Mouse (Mus musculus) cerebellum, postnatal 10 days (tissue): ENCODE results near the gene Chat.
A peak's percentile ranks its signal among the peaks of the same experiment; 100 is the strongest.
"Not testable (repeated sequence)": the region's sequence is repeated elsewhere in the genome, so short reads cannot be mapped to it uniquely, and the experiment has no call there.

Experiments used
- DNase-seq, 2 experiments: peaks; one replicate each; pipeline ENCODE4 v3.0.0; 2021; ENCODE audit warnings: mixed read lengths in 2 of 2

Gene Chat

GRCm38 (mm10) chr14:32452552-32452951 is 13.2 kb downstream of the Chat start:
- no peak for DNase-seq

GRCm38 (mm10) chr14:32446989-32447388 is 18.8 kb downstream of the Chat start:
- DNase-seq = no peak

DNA sequence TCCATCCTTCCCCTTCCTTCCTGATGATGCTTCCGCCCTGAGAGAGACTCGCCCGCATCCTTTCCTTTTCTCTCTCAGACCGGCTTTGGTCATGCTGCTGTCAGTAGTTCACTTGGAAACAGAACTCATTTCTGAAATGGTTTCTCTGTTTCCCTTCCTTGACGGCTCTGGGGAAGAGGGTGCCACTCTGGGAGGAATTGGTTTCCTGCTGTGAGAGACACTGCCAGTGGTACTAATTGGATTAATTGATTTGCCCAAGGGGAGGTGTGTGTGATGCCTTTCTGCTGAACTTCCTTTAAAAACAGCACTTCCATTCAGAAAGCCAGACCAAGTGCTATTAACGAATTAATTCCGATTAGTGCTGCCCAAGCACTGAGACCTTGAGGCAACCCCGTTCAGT is 22.3 kb downstream of the Chat start:
- DNase-seq = no peak

- peak; percentile 40 to 42 for DNase-seq
These were observed 26.0 kb downstream of the Chat start for GRCm38 (mm10) chr14:32439744-32440143.

DNA sequence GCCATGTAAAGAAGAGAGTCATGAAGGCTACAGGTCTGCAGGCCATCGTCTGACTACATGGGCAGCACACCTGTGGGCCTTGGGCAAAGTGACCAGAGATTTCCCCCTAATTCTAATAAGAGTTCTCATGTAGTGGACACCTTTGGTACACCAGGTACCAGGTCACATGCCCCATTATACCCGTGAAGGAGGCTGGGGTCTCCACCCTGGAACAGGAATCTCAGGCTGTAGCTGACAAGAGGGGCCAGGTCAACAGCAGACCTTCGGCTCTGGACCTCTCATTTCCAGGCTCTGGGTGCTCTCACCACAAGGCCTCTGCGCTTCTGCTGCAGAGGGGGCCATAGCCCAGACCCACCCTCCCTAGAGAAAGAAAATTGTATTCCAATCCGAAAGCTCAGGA is 26.5 kb downstream of the Chat start:
- no peak for DNase-seq

DNA sequence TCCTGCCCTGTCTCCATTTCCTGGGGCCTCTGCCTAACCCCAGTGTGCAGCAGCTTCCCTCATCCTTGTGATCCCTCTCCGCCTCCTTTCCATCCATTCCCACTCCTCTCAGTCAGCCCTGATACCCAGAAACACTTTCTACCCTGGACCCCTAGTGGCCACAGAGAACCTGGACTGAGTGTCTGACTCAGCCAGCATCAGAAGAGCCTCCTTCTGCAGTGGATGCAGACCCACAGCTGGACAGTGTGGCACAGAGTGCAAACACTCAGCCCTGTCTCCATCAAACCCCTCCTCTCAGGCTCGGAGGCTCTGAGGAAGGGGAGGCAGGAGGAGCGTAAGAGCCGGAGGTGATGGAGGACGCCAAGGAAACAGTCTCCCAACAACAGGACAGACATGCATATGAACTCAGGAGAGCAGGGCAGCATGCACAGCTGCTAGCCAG is 28.4 kb downstream of the Chat start:
- peak; percentile 41 to 43 for DNase-seq

DNA sequence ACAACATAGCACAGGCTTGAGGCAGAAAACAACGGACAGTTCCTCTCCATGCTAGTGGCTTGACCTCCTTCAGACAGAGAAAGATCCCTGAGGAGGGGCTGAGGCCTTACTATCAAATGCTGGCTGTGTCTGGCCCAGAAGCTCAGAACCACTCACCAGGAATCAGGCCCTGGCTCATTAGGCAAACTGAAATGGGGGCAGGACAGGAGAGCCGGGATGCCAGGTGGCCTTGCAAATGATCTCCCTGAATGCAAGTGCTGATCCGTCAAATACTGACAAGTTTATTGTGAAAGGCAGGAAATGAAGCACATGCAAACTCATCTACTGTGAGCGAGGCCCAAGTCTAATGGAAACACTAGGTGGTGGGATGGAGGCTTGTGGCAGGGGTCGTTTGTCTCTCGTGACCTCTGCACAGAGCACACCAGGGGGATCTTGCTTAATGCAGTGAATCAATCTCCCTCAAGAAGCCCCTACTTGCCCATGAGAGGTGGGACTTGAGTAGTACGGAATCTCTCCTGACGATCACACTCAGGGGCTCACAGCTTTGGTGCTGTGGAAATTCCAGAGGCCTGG is 36.7 kb downstream of the Chat start:
- no peak for DNase-seq

- peak; percentile 69 to 78 for DNase-seq
These were observed 41.8 kb downstream of the Chat start for GRCm38 (mm10) chr14:32423946-32424345.

DNA sequence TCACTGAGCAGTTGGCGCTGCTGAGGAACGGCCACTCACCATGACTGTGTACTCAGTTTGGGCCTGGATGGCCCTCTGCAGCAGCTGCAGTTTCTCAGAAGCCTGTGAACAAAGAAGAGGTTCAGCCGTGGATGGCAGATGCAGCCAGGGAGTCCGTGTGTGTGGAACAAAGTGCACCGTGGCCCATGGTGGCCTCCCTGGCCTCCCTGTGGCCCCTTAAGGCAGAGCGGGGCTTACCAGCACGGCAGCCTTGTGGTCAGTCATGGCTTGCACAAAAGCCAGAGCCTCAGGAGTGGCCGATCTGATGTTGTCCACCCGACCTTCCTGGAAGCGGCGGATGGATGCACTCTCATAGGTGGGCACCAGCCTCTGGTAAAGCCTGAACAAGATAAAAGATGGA is 47.0 kb downstream of the Chat start:
- no peak for DNase-seq

GRCm38 (mm10) chr14:32412075-32412474 is 53.7 kb downstream of the Chat start:
- DNase-seq = no peak

GRCm38 (mm10) chr14:32410084-32410483 is 55.7 kb downstream of the Chat start:
- DNase-seq = no peak

DNA sequence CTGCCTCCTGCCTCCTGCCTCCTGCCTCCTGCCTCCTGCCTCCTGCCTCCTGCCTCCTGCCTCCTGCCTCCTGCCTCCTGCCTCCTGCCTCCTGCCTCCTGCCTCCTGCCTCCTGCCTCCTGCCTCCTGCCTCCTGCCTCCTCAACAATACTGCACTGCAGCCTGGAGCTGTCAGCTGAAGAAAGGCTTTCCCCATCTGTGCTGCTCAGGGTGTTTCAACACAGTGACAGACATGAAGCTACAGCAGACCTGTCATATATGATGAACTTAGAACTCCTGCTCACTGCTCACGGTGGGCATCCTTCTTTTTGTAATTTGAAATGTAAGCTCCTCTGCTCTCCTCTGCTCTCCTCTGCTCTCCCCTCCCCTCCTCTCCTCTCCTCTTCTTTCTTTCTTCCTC is 60.4 kb downstream of the Chat start:
- DNase-seq = not testable (repeated sequence)

GRCm38 (mm10) chr14:32388196-32388595 is 77.6 kb downstream of the Chat start, which contains the start of gene 1700024G13Rik:
Gene 1700024G13Rik, minus strand, starts transcription at chr14:32388391.
- DNase-seq = peak; percentile 43 to 60

GRCm38 (mm10) chr14:32381619-32382018 is 84.2 kb downstream of the Chat start:
- DNase-seq = peak; percentile 64 to 66

DNA sequence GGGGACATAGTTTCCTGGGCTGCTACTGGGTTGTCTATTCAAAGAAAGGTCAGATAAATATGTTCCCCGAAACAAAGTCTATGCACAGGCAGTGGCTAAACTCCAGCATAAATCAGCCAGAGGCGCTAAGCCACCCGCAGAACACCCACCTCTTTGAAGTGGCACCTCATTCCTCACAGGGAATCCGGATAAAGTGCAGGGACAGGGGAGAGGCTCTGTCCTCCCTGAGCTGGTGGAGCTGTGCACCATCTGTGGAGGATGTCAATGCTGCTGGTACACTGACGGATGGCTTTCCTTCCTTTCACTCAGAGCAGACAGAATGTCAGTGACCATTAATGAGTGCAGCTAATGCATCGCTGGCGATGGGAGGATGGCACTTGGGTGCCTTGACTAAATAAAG is 84.7 kb downstream of the Chat start:
- peak; percentile 44 to 54 for DNase-seq

DNA sequence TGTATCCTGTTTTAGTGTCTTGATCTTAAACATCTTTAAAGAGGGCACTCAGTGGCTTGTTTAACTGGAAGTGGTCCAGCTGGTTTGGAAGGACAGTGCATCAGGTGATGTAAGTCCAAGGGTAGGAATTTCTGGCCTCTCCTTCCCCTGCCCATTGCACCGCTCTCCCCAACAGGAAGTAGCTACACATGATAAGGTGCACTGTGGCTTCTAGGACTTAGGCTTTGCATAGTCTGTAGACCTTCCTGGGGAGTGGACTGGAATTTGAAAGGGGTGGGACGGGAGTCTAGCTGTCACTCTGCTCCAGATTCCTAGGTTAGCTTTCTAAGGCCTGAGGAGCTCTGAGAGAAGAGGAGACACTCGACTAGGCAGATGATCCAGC is 85.7 kb downstream of the Chat start:
- DNase-seq = peak; percentile 10 to 37

DNA sequence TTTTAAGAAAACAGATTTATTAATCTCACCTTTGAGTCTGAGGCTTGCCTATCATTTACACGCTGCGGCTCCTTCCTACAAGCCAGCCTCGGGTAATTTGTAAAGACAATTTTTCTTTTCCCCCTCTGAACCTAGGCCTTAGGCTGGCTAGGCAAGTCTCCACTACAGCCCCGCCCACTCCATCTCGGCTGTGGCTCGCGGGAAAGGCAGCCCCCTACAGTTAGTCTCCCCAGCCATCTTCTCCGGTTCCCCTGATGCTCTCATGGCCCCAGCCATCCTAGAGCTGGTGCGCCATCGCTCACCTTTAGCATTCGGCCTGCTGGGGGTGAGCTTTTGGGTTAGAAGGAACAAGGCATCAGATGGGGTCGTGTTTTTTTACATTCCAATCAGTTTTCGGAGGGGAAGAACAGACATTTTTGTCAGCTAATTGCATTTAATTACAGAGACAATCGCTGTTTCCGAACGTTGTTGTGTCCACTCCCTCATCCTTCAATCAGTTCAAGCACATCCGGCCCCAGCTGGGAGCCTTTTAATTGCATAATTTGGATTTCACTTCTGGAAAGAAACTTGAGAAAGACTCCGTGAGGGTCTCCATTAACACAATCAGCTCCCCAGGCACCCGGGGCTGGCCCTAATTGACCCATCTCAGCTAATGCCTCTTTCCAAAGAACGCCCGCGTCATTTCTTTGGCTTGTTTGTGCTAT is 86.2 kb downstream of the Chat start:
- peak; percentile 20 to 25 for DNase-seq

- DNase-seq = no peak
These were observed 93.3 kb downstream of the Chat start for GRCm38 (mm10) chr14:32372510-32372909.

DNA sequence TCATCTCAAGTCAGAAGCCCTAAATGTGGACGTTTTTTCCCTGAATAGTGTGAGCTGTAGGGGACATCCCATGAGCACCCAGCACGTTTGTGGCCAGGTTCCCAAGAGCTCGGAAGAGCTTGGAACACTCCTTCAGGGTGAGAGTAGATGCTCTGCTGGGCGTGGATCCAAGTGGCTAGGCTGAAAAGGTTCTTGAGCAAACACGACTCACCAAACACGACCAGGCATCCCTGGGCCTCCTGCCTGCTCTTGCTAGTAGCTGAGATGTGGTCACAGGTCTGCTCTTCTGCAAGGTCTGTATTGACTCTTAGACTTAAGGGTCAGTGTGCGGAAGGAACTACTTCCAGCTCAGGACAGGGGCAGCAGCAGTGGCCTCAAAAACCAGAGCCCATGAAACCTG is 96.0 kb downstream of the Chat start:
- peak; percentile 23 to 30 for DNase-seq

DNA sequence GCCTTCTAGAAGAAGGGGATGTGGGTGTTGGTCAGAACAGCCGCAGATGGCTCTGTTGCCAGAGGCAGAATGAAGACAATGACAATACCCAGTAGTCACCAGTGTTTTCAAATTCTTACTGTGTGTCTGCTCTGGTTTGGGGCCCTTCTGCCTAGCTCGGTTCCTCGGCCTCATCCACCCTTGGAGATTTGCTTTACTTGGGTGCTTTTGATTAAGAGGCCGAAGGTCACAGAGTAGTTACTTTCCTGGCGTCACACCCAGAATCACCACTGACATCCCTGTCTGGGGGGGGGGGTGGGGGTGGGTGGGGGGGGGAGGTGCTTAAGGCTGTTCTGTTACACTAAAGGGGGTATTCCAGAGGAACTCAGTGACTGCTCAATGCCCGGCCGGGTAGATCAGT is 101.4 kb downstream of the Chat start:
- no peak for DNase-seq
